Mouse (Mus musculus) gonadal fat pad, adult 2 months (tissue): ENCODE data around the gene Fam216b. TPM values are rescaled to one million over a fixed set of nuclear protein-coding genes. Genes with fewer than 3 reads are reported as not detected.

ENCODE experiments used
- DNase-seq: peaks from one replicate; pipeline ENCODE4 v3.0.0-alpha.2; 2012; ENCODE audit warnings: low read depth
- polyA plus RNA-seq: library from polyadenylated mRNA; depleted of rRNA; stranded (reverse); fragments of >200 nt; gene quantifications from 2 replicates; pipeline ENCODE4 v1.2.3, GENCODE M21; 2012; rRNA removed

Gene Fam216b
- polyA plus RNA-seq: 0.62 and 1.2 TPM in 2 replicates

DNA sequence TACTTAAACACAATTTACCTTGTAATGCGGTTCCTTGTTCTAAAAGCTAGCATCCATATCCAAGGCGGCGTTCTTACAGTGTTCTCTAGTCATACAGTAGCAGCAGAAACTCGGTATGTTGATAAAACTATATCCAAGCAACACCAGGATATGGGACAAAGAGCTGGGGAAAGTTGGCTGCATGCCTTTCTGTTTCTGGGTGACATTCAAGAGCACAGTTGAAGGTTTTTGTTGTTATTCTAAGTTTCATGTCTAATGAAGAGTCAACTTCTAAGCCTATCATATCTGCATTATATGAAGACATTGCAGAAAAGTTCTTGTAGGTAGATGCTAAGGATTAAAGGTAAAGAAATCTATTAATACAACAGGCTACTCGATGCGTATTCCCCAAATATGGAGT is at the start of gene Fam216b:
Gene Fam216b, minus strand, starts transcription at position 101 of the 400 bp plus-strand sequence.
- no peak for DNase-seq

- no peak for DNase-seq
Measured at GRCm38 (mm10) chr14:78132368-78133052, 43.7 kb upstream of the Fam216b start.

DNA sequence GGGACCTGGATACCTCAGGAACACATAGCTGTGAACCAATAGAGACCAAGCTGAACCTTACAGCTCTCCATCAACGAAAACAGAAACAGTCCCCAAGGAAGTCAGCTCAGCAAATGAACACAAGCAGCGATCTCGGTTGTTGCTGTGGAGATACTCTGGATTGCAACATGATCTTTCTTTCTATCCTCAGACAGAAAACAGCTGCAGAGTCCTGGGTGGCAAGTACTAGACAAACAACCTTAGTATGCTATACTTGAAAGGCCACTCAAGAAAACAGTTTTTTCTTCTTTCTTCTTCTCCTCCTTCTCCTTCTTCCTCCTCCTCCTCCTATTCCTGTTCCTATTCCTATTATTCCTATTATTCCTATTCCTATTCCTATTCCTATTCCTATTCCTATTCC is 37.9 kb upstream of the Fam216b start:
- no peak for DNase-seq

GRCm38 (mm10) chr14:78120286-78120685 is 31.5 kb upstream of the Fam216b start:
- DNase-seq: no peak

GRCm38 (mm10) chr14:78119449-78120200 is 30.8 kb upstream of the Fam216b start:
- DNase-seq: no peak

DNA sequence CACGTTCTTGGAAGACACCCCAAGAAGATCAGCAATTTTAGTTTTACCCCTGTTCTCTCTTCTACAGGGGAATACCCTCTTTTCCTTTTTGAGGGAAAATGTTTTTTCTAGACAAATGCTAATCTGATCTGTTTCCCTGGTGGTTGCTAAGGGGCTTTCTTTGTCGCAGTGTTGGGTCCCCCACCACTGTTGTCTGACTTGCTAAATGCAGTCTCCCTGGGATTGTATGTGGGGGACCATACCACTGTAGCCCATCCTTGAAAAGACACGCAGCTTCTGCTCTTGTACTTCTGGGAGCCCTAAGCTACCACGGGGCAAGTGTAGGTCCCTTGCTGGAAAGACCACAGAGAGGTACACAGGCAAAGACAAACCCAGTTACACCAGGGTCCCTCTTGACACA is 28.9 kb upstream of the Fam216b start:
- no peak for DNase-seq

DNA sequence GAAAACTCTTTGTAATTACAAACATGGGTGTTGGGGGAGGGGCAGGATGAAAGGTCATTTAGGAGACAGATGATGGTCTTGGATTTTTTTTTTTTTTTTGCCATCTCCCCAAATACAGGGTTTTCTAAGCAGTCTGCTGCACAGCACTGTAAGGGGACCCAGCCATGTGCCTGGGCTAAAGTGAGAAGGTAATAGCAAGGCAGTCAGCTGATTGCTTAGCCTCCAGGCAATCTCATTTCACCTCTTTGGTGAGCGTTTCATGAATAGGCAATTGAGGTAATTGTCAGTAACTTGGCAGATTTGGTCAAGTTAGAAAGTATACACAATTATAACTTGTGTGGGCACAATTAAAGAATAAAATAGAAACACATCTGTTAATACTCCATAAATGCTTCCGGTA is 28.5 kb upstream of the Fam216b start:
- no peak for DNase-seq

DNA sequence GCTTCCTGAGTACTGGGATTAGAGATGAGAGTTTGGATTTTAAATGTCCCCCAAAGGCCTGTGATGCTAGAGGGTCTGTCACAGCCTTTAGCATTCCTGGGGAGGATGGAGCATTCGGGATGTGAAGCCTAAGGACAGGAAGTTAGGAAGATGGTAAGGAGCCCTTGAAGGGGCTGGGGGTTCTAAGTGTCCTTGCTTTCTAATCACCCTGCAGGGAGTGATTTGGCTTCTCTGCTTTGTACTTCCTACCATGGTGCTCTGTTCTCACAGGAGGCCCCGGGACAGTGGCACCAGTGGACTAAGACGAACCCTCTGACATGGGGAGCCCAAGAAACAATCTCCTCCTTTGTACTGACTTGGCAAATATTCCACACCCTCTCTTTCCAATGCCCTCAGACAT is 23.7 kb upstream of the Fam216b start:
- DNase-seq: no peak

GRCm38 (mm10) chr14:78110871-78111270 is 22.1 kb upstream of the Fam216b start:
- DNase-seq: no peak

DNA sequence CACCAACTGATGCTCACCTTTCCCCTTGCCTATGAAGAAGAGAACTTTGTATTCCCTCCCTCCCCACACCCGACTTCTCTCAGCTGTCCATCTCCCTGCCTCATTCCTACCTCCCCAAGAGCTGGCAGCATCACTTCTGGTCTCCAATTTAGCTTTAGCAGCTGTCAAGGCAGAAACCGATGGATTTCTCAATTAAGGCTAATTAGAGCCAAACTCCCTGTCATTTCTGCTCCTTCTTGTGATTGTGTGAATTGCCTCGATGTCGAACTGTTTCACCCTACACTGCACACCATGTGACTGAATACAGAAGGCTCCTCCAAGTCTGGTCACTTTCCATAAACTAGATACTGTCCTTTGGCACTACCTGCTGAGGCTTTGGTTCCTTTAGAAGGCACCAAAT is 20.6 kb upstream of the Fam216b start:
- DNase-seq: no peak

DNA sequence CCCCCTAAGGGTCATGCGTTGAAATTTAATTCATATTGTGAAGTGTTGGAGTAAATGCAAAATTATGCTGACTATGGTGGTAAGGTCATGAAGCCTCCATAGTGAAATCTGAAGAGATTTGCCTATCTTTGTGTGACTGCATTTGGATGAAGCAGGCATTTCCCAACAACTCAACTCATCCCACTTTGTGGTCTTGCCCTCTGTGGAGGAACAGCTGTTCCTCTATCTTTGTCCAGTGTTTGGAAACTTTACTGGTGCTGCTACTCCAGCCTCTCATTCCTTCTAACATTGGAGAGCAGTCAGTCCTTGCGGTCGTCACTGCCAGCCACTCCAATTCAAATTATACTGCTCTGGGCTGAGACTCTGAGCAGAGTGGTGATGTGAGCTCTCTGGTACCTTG is 19.6 kb upstream of the Fam216b start:
- DNase-seq: no peak

DNA sequence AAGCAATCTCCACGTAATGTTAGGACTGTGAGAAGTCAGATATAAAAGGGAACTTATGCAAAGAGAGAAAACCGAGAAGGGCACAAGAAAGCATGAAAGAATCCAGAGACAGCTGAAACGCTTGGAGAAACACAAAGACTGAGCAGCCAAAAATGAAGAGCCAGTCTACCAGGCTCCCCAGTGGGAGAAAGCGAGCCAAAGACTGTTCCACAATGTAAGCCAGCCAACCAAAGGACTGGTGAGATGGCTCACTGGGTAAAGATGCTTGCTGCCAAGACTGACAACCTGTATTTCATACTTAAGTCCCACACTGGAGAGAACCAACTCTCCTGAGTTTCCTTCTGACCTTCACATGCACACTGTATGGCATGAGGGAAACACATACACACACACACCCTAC is 784 bp upstream of the Fam216b start:
- no peak for DNase-seq

DNA sequence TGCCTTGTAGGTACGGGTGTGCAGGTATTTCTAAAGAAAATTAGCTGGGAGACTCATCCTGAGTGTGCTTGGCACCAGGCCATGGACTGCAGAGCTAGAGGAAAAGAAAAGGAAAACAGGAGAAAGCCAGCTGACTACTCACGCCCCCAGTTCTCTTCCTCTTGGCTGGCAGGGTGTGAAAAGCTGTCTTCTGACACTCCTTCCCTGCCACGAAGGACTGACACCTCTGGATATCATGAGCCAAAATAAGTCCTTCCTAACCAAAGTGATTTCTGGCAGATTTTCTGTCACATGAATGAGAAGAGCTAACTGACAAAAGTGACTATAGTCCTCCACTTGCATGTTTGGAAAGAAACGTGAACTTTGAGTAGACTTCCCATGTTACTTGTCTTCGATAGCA is 5.3 kb downstream of the Fam216b start:
- no peak for DNase-seq

GRCm38 (mm10) chr14:78077508-78077907 is 11.3 kb downstream of the Fam216b start:
- DNase-seq: no peak

DNA sequence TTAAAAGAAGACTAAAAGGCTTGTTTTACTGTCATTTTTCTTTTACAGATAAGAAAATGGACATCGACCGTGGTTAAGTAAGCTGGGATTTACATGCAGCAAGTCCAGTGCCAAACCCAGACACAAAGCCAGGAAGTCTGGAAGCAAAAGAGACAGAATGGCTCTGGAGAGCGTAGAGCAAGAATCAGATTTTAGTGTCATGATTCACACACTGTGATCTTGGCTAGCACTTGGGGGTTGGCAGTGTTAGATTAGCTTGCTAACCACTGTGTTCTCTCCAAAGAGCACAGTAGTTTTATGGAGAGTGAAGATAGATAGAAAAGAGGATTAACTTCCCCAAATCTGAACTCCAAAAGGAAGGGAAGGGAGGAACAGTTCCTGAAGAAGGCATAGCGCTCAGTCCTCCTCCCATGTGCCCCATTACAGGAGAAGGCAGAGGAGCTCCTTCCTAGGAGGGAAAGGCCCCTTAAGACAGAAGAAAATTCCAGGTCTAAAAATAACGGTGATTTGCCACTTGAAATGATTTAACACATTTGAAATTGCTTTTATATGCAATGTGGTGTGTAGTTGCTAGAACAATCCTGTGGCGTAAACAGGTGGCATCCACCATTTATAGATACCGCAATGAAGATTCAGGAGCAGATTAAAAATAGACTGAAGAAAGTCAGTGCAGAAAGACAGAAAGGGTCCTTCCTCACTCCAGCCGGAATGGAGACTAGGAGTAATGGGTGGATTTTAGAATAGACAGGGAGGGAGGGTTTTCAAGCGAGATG is 22.7 kb downstream of the Fam216b start:
- DNase-seq: no peak

DNA sequence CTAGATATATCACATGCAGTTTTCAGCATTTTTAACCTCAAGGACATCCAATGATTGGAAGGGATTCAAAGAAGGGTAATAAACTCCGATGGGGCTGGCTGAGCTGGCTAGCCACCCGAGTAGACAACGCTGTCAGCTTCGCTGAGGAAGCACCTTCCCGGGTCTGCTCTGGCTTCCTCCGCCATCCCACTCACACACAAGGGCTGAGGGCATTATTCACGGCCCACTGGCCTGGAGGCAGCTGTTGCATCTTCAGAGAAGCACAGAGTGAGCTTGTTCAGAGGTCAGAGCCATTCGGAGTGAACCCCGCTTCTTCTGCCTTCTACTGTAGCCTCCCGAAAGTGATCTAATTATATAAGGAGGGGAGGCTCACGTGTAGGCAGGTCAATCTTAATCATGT is 26.3 kb downstream of the Fam216b start:
- no peak for DNase-seq

DNA sequence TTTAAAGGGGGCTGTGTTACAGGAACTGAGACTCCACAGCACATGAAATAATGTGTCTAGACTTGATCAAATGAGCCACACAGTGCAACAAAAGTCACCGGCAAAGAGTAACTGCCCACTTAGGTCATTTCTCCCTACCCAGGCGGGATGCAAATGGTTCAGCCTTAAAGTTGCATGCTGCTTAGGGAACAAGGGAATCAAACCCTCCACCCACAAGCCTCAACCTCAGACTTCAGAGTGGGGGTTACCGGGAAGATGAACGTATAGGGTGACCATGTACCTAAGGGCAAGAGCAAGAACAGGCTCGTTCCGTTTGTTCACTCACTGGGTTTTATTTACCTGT is 28.2 kb downstream of the Fam216b start:
- DNase-seq: no peak

DNA sequence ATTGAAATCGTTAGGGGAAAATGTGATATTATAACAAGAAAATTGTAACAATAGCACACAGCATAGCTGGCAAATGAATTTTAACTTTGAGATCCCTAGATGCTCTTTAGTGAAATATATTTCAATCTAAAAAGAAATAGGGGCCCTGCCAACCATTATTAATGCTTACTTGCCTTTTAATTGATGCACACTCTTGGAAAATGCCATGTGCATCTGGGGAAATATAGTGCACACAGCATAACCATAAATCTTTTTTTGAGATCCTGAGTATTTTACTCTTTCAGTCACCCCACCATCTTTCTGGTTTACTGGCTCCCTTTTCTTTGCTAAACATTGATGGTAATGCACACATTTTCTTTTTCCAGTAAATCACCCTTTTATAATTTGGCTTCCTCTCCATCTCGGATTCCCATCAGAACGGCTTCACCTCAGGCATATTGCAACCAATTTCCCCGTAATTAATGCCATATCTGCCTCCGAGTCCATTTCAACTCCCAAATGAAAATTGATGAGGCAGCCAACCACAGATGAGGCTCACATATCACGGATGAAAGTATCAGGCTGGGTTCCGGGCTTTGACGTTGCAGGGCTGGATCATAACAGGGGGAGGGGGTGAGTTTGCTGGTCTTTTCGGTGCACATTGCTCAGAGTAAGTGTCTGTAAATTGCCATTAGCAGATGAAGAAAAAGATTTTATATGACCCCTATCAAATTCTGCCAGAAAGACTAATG is 28.8 kb downstream of the Fam216b start:
- DNase-seq: no peak

- no peak for DNase-seq
Measured at GRCm38 (mm10) chr14:78057362-78057761, 31.4 kb downstream of the Fam216b start.

DNA sequence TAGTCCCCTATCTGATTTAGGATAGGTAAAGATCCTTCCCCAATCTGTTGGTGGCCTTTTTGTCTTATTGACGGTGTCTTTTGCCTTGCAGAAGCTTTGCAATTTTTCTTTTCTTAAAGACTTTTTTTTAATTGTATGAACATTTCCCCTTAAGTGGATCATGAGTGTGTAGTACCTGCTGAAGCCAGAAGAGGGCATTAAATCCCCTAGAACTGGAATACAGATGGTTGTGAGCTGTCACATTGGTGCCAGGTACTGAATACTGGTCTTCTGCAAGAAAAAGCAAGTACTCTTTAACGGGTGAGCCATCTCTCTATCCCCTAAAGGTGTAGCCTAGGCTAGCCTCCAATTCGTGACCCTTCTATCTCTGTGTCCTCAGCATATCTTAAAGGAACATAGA is 32.4 kb downstream of the Fam216b start:
- DNase-seq: no peak

- no peak for DNase-seq
Measured at GRCm38 (mm10) chr14:78048674-78049073, 40.1 kb downstream of the Fam216b start.

DNA sequence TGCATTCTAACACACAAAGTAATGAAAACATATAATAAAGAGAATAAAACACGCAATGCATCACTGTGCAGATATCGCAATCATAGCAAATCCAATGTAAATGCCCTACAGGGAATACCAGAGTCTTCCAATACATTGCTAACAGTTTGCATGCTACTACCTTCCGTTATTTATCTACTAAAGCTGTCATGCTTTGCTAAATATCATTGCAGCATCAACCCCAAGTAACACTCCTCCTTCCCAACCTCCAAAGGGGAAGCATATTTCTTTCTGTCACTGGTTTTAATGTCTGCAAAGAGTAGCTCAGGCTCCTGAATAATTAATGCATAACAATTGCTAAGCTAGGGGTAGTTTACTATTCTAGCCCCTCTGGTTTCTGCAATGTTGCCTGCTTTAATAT is 40.5 kb downstream of the Fam216b start:
- DNase-seq: no peak
